Mouse (Mus musculus): ENCODE data around the gene Lpp. TPM values are rescaled to one million over a fixed set of nuclear protein-coding genes. Genes with fewer than 3 reads are reported as not detected.

Gene Lpp
- polyA plus RNA-seq, 1 experiment from 2014 or later = 10.9 TPM

DNA sequence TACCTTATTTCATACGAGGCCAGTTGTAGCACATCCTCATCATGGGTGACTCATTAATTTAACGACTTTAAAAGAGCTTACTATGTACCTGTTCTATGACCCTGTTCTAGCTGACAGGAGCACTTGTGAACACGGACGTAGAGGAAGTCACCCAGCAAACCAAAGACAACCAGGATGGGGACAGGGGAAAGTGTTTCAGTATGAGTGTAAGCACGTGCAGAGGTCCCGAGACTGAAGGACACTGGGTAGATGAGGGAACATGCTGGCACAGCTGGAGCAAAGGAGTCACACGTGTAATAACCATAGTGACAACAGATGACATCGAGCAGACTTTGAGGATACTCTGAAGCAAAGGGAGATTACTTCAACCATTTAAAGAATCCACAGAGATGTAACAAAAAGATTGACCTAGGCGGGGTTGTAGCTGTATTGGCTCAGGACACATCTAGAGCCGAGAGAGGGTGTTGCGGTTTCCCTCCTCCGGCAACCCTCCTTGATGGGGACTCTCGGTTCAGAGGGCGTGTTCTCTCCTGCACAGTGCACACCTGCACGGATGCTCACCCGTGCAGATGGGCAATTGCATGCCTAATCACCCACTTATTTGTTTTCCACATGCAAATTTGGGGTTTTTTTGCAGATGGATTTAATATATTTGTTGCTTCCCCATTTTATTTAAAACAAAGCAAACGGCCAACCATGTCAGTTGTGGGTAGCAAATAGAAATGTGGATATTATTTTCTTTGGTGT lies 74.4 kb downstream of the Lpp start:
- Histone ChIP-seq H3K4me2 (ENCODE audit: low read length) (no peak overlapping the region), H3K9ac (ENCODE audit: low read depth, low read length) (no peak overlapping the region), H3K4me3 (ENCODE audit: low read length) (no peak overlapping the region), H3K9me3 (ENCODE audit: control insufficient read depth, low read length) (no peaks in the 10 kb centered on the region), H3K4me1 (ENCODE audit: control insufficient read depth, insufficient read depth, low read depth, low read length) (no peaks in the 10 kb centered on the region), H3K27ac (ENCODE audit: low read depth, low read length) (no peak overlapping the region), H3K27me3 (replicated peaks; ENCODE audit: control insufficient read depth, insufficient read depth, low read length) (no peaks in the 10 kb centered on the region), H3K36me3 (ENCODE audit: control insufficient read depth, insufficient read depth, low read length) (no peaks in the 10 kb centered on the region)
- ATAC-seq = no peak
- 86% methylated on average over 17 of the region's 17 CpGs for WGBS

- no peak for ATAC-seq
- H3K9ac ChIP-seq (ENCODE audit: low read depth, low read length) = no peak overlapping the region
- H3K27ac ChIP-seq (ENCODE audit: low read depth, low read length) = no peak overlapping the region
- H3K4me1 ChIP-seq (ENCODE audit: control insufficient read depth, insufficient read depth, low read depth, low read length) = no peaks in the 10 kb centered on the region
- H3K27me3 ChIP-seq (replicated peaks; ENCODE audit: control insufficient read depth, insufficient read depth, low read length) = no peaks in the 10 kb centered on the region
- no peak overlapping the region for H3K4me2 ChIP-seq (ENCODE audit: low read length)
- WGBS = 69% methylated on average over 3 of the region's 3 CpGs
- no peaks in the 10 kb centered on the region for H3K9me3 ChIP-seq (ENCODE audit: control insufficient read depth, low read length)
- H3K36me3 ChIP-seq (ENCODE audit: control insufficient read depth, insufficient read depth, low read length) = no peaks in the 10 kb centered on the region
- H3K4me3 ChIP-seq (ENCODE audit: low read length) = no peak overlapping the region
These were observed 76.0 kb downstream of the Lpp start for GRCm38 (mm10) chr16:24469313-24469712.

DNA sequence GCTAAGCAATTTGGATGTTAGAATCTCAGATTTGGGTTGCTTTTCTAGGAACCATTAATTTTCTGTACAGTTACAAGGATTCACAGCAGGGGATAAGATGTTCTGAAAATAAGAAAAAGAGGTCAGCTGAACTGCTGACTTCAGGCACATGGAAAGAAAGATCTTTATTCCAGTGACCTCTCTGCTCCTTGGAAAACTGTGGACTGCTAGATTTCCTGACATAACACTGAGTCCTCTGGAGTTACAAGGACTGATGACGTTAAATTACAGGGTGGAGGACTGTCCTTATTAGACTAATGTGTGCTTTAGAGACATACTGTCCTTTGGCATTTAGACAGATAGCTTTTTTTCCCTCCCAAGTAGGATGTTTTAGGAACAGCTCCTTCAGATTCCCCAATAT lies 77.3 kb downstream of the Lpp start:
- 73% methylated on average over 1 of the region's 1 CpGs for WGBS
- Histone ChIP-seq H3K9me3 (ENCODE audit: control insufficient read depth, low read length) (no peaks in the 10 kb centered on the region), H3K4me2 (ENCODE audit: low read length) (no peak overlapping the region), H3K4me3 (ENCODE audit: low read length) (no peak overlapping the region), H3K9ac (ENCODE audit: low read depth, low read length) (no peak overlapping the region), H3K36me3 (ENCODE audit: control insufficient read depth, insufficient read depth, low read length) (no peaks in the 10 kb centered on the region), H3K27me3 (replicated peaks; ENCODE audit: control insufficient read depth, insufficient read depth, low read length) (no peaks in the 10 kb centered on the region), H3K27ac (ENCODE audit: low read depth, low read length) (no peak overlapping the region), H3K4me1 (ENCODE audit: control insufficient read depth, insufficient read depth, low read depth, low read length) (no peaks in the 10 kb centered on the region)
- no peak for ATAC-seq

DNA sequence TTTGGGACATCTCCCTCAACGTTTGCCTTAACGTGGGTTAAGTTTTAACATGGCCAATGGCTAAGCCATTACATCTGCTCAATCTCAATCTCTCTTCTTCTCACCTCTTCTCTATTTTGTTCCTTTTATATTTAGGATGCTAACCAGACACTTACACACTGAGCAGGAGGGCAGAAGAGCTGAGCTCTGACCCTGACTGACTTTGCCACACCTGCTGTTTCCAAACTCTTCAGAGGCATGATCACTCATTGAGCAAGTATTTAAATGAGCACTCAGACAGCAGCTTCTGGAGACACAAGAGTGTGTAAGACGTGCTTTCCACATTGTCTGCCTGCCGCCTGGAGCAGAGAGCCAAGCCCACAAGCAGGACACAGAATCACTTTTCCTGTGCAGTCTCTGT lies 77.7 kb downstream of the Lpp start:
- no peaks in the 10 kb centered on the region for H3K4me1 ChIP-seq (ENCODE audit: control insufficient read depth, insufficient read depth, low read depth, low read length)
- no peaks in the 10 kb centered on the region for H3K9me3 ChIP-seq (ENCODE audit: control insufficient read depth, low read length)
- no peak overlapping the region for H3K4me2 ChIP-seq (ENCODE audit: low read length)
- no peak for ATAC-seq
- H3K27me3 ChIP-seq (replicated peaks; ENCODE audit: control insufficient read depth, insufficient read depth, low read length) = no peaks in the 10 kb centered on the region
- H3K4me3 ChIP-seq (ENCODE audit: low read length) = no peak overlapping the region
- no peak overlapping the region for H3K27ac ChIP-seq (ENCODE audit: low read depth, low read length)
- H3K36me3 ChIP-seq (ENCODE audit: control insufficient read depth, insufficient read depth, low read length) = no peaks in the 10 kb centered on the region
- 75% methylated on average over 4 of the region's 4 CpGs for WGBS
- H3K9ac ChIP-seq (ENCODE audit: low read depth, low read length) = no peak overlapping the region

DNA sequence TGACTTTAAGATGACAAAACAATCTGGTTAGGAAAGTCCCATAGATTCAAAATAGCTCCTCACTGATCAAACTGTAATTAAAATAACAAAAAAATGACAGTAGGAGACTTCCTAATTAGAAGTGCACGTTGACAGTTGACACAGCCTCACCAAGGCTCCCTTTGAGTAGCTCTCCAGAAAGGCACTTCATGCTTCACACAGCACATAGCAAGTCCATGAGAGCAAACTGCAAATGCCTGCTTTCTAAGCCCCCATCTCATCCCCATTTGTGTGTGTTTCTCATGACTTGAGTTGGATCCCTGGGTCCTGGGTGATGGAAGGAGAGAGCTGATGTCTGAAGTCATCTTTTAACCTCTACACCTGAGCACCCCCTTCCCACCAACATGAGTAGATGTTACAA lies 78.5 kb downstream of the Lpp start:
- Histone ChIP-seq H3K9me3 (ENCODE audit: control insufficient read depth, low read length) (no peaks in the 10 kb centered on the region), H3K9ac (ENCODE audit: low read depth, low read length) (no peak overlapping the region), H3K27ac (ENCODE audit: low read depth, low read length) (no peak overlapping the region), H3K4me2 (ENCODE audit: low read length) (no peak overlapping the region), H3K27me3 (replicated peaks; ENCODE audit: control insufficient read depth, insufficient read depth, low read length) (no peaks in the 10 kb centered on the region), H3K36me3 (ENCODE audit: control insufficient read depth, insufficient read depth, low read length) (no peaks in the 10 kb centered on the region), H3K4me3 (ENCODE audit: low read length) (no peak overlapping the region), H3K4me1 (ENCODE audit: control insufficient read depth, insufficient read depth, low read depth, low read length) (no peaks in the 10 kb centered on the region)
- ATAC-seq = no peak
- whole genome bisulfite sequencing = 58% methylated on average over 1 of the region's 1 CpGs

GRCm38 (mm10) chr16:24473966-24474365 lies 80.7 kb downstream of the Lpp start:
- Histone ChIP-seq H3K4me3 (ENCODE audit: low read length) (no peak overlapping the region), H3K9me3 (ENCODE audit: control insufficient read depth, low read length) (no peaks in the 10 kb centered on the region), H3K27ac (ENCODE audit: low read depth, low read length) (no peak overlapping the region), H3K27me3 (replicated peaks; ENCODE audit: control insufficient read depth, insufficient read depth, low read length) (no peaks in the 10 kb centered on the region), H3K4me2 (ENCODE audit: low read length) (no peak overlapping the region), H3K4me1 (ENCODE audit: control insufficient read depth, insufficient read depth, low read depth, low read length) (no peaks in the 10 kb centered on the region), H3K9ac (ENCODE audit: low read depth, low read length) (no peak overlapping the region), H3K36me3 (ENCODE audit: control insufficient read depth, insufficient read depth, low read length) (no peaks in the 10 kb centered on the region)
- ATAC-seq = no peak
- 95% methylated on average over 3 of the region's 3 CpGs for WGBS

- no peaks in the 10 kb centered on the region for H3K9me3 ChIP-seq (ENCODE audit: control insufficient read depth, low read length)
- no peak overlapping the region for H3K9ac ChIP-seq (ENCODE audit: low read depth, low read length)
- WGBS = 75% methylated on average over 6 of the region's 6 CpGs
- no peaks in the 10 kb centered on the region for H3K27me3 ChIP-seq (replicated peaks; ENCODE audit: control insufficient read depth, insufficient read depth, low read length)
- no peaks in the 10 kb centered on the region for H3K4me1 ChIP-seq (ENCODE audit: control insufficient read depth, insufficient read depth, low read depth, low read length)
- H3K4me2 ChIP-seq (ENCODE audit: low read length) = no peak overlapping the region
- H3K36me3 ChIP-seq (ENCODE audit: control insufficient read depth, insufficient read depth, low read length) = no peaks in the 10 kb centered on the region
- H3K27ac ChIP-seq (ENCODE audit: low read depth, low read length) = no peak overlapping the region
- ATAC-seq = no peak
- H3K4me3 ChIP-seq (ENCODE audit: low read length) = no peak overlapping the region
These were observed 81.5 kb downstream of the Lpp start for GRCm38 (mm10) chr16:24474781-24475180.

DNA sequence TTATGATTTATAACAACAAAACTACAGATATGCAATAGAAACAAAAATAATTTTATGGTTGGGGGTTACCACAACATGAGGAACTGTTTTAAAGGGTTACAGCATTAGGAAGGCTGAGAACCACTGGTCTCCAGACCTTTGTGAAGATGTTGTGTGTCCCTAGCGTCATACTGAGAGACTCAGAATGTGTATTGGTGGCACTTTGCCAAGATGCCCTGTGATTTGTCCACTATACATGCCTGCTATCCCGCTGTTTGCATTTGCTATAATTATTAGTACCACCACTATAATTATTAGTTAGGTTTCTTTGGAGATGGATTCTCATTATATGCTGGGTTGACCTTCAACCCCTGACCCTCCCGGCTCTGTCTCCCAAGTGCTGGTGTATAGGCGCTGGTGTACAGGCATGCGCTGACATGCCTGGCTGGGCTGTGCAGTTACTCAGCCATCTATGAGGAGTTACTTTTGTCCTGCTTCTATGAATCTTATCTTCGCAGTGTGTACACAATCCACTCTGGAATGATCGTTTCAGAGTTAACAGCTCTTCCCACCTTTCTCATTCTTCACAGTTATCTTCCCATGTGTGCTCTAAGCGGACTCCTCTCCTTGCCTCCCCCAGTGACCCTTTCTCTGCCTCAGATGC lies 82.1 kb downstream of the Lpp start:
- H3K9me3 ChIP-seq (ENCODE audit: control insufficient read depth, low read length) = no peaks in the 10 kb centered on the region
- no peaks in the 10 kb centered on the region for H3K27me3 ChIP-seq (replicated peaks; ENCODE audit: control insufficient read depth, insufficient read depth, low read length)
- H3K27ac ChIP-seq (ENCODE audit: low read depth, low read length) = no peak overlapping the region
- no peak overlapping the region for H3K4me2 ChIP-seq (ENCODE audit: low read length)
- WGBS = 72% methylated on average over 8 of the region's 8 CpGs
- H3K36me3 ChIP-seq (ENCODE audit: control insufficient read depth, insufficient read depth, low read length) = no peaks in the 10 kb centered on the region
- no peaks in the 10 kb centered on the region for H3K4me1 ChIP-seq (ENCODE audit: control insufficient read depth, insufficient read depth, low read depth, low read length)
- H3K9ac ChIP-seq (ENCODE audit: low read depth, low read length) = no peak overlapping the region
- no peak for ATAC-seq
- no peak overlapping the region for H3K4me3 ChIP-seq (ENCODE audit: low read length)

DNA sequence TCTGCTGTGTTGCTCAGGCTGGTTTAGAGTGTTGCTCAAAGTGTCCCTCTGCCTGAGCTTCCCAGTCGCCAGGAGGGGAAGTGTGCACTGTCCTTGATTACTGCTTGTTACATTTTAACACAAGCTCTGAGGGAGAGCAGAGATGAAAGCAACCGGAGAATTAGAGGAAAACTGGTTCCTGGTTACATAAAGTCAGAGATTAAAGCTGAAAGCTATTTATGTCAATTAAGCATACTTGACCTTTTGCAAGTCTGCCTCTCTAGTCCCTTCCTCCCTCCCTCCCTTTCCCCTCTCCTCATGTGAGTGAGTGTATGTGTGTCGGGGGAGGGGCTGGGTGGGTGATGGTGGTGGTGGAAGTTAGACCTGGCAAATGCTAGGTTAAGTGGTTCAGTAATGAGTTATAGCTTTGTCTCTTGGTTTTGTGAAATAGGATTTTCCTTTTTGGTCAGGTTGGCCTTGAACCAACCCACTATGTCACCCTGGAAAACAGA lies 83.6 kb downstream of the Lpp start:
- Histone ChIP-seq H3K9me3 (ENCODE audit: control insufficient read depth, low read length) (no peaks in the 10 kb centered on the region), H3K4me3 (ENCODE audit: low read length) (no peak overlapping the region), H3K36me3 (ENCODE audit: control insufficient read depth, insufficient read depth, low read length) (no peaks in the 10 kb centered on the region), H3K9ac (ENCODE audit: low read depth, low read length) (no peak overlapping the region), H3K4me1 (ENCODE audit: control insufficient read depth, insufficient read depth, low read depth, low read length) (no peaks in the 10 kb centered on the region), H3K4me2 (ENCODE audit: low read length) (no peak overlapping the region), H3K27ac (ENCODE audit: low read depth, low read length) (no peak overlapping the region), H3K27me3 (replicated peaks; ENCODE audit: control insufficient read depth, insufficient read depth, low read length) (no peaks in the 10 kb centered on the region)
- WGBS = 64% methylated on average over 3 of the region's 3 CpGs
- ATAC-seq = no peak
